Mouse (Mus musculus) sigmoid colon, adult 10 weeks (tissue): ENCODE results near the gene Akr7a5. TPM values are rescaled to one million over a fixed set of nuclear protein-coding genes. Genes with fewer than 3 reads are reported as not detected.

Experiments used
- polyA plus RNA-seq: library from polyadenylated mRNA; stranded (reverse); fragments of 350-450 nt; fragmentation: Illumina TruSeq; extraction: RNeasy Lipid Tissue Mini Kit (QIAGEN cat#74804); gene quantifications from one replicate; pipeline ENCODE4 v1.2.3, GENCODE M21; 2014; ENCODE audit warnings: low read depth, low replicate concordance

Gene Akr7a5
- polyA plus RNA-seq = 1.3 TPM

DNA sequence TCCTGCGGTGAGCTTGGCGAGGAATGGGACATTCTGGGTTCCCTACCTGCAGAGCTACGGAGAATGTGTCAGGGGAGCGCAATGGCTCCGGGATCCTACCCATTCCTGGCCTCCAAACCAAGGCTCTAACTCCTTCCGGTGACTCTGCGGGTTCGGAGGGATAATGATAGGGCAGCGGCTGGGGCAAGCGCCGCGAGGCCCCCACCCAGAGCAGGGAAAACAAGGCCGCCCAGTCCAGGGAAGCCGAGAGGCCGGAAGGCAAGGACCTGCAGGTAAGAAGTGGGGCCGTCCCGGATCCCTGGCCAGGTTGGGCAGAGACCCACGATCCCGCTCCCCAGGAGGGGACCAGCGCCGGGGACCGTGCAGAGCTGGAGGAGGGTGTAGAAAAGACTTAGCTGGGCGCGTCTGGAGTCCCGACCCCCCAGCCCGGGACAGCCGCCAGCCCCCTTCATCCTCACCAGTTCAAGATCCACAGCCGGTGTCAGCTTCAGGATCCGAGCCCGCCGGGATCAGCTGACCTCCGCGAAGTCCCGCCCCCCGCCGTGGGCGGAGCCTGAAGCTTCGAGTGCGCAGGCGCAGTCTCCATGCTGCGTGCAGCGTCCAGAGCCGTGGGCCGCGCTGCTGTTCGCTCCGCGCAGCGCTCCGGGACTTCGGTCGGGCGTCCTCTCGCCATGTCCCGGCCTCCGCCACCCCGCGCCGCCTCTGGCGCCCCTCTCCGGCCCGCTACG is at the start of gene Akr7a5, which contains the start of gene Pqlc2:
Gene Akr7a5 (plus strand): TSS at position 574 of the 728 bp plus-strand sequence.
Gene Pqlc2 (minus strand): TSS at position 538 of the 728 bp plus-strand sequence.

DNA sequence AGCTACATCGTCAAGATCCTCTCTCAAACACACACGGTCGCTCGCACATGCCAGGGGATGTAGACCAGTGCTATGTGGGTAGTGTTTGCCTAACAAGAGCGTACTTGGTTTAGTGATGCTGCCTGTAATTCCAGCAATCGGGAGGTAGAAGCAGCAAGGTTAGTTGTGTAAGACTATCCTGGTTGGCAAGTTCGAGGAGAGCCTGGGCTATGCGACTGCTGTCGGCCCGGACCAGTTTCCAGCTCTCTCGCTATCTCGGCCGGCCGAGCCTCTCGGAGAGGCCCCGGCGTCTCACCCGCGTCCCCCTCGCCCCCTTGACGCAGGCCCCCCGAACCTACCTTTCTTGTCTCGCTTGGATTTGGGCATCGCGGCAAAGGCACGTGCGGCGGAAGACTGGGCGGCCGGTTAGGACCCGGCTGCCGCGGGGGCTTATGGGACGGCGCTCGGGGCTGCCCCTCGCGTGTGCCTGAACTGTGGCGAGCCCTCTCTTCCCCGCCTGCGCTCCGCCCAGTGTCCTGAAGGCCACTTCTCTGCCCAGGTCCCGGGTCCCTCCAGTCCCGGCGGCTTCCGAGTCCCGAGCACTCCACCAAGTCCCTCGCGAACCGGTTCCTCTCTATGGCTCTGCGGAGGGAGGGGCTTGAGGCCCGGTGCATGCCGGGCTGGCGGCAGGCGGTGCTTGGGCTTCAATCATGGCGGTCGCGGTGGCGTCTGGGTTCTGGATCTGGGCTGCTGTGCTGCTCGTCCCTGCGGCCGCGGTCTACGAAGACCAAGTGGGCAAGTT is 41.6 kb downstream of the Akr7a5 start, which contains the start of the genes Mrto4, Emc1 and Ubr4:
Gene Mrto4 (minus strand): TSS at position 646 of the 781 bp plus-strand sequence.
Gene Emc1 (plus strand): TSS at position 657 of the 781 bp plus-strand sequence.
Gene Ubr4 (plus strand): TSS at position 679 of the 781 bp plus-strand sequence.

Other genes starting within 250 kb of the Akr7a5 start
- gene Htr6, start 235.2 kb upstream of the Akr7a5 start, polyA plus RNA-seq = not detected
- 2.8 TPM for gene Nbl1, start 217.8 kb upstream of the Akr7a5 start, polyA plus RNA-seq
- gene Minos1, start 179.6 kb upstream of the Akr7a5 start, polyA plus RNA-seq = 206 TPM
- gene Capzb, start 117.8 kb upstream of the Akr7a5 start, polyA plus RNA-seq = 64.9 TPM
- gene Pqlc2, start within 50 bp of the Akr7a5 start, polyA plus RNA-seq = 2.0 TPM
- 7.9 TPM for gene Mrto4, start 41.8 kb downstream of the Akr7a5 start, polyA plus RNA-seq
- 6.1 TPM for gene Emc1, start 41.8 kb downstream of the Akr7a5 start, polyA plus RNA-seq
- 5.6 TPM for gene Ubr4, start 41.9 kb downstream of the Akr7a5 start, polyA plus RNA-seq
- gene Iffo2, start 219.8 kb downstream of the Akr7a5 start, polyA plus RNA-seq = 4.6 TPM